Mouse (Mus musculus): ENCODE measurements around the gene Kcnab1. TPM values are rescaled to one million over a fixed set of nuclear protein-coding genes. Genes with fewer than 3 reads are reported as not detected.

The Kcnab1 gene
- polyA plus RNA-seq, 1 experiment from 2014 or later: 1.6 TPM

GRCm38 (mm10) chr3:65365921-65366710 is 256.9 kb downstream of the Kcnab1 start:
- Histone ChIP-seq H3K27me3 (ENCODE audit: control insufficient read depth, insufficient read depth, low read length) (no peaks in the 10 kb centered on the region), H3K9ac (ENCODE audit: low read length) (no peak overlapping the region), H3K9me3 (replicated peaks; ENCODE audit: control insufficient read depth, low read length) (no peaks in the 10 kb centered on the region), H3K4me2 (ENCODE audit: low read depth, low read length) (no peak overlapping the region), H3K4me3 (ENCODE audit: low read length) (no peak overlapping the region), H3K27ac (ENCODE audit: low read length) (no peak overlapping the region), H3K4me1 (ENCODE audit: control insufficient read depth, insufficient read depth, low read length) (peaks cover 5% of the 10 kb centered on the region), H3K36me3 (ENCODE audit: control insufficient read depth, insufficient read depth) (peaks cover 7% of the 10 kb centered on the region)
- no peak for ATAC-seq (replicated peaks; ENCODE audit: extremely low read depth, insufficient read depth, low FRiP score)
- WGBS: 88% methylated on average over 10 of the region's 10 CpGs

GRCm38 (mm10) chr3:65367944-65368343 is 258.8 kb downstream of the Kcnab1 start:
- Histone ChIP-seq H3K27me3 (ENCODE audit: control insufficient read depth, insufficient read depth, low read length) (no peaks in the 10 kb centered on the region), H3K4me1 (ENCODE audit: control insufficient read depth, insufficient read depth, low read length) (no peaks in the 10 kb centered on the region; the same call in 1 of the 2 replicates), H3K36me3 (ENCODE audit: control insufficient read depth, insufficient read depth) (peaks cover 13% of the 10 kb centered on the region), H3K4me3 (ENCODE audit: low read length) (no peak overlapping the region), H3K27ac (ENCODE audit: low read length) (no peak overlapping the region), H3K9me3 (replicated peaks; ENCODE audit: control insufficient read depth, low read length) (no peaks in the 10 kb centered on the region), H3K9ac (ENCODE audit: low read length) (no peak overlapping the region), H3K4me2 (ENCODE audit: low read depth, low read length) (no peak overlapping the region)
- WGBS: 57% methylated on average over 4 of the region's 4 CpGs
- no peak for ATAC-seq (replicated peaks; ENCODE audit: extremely low read depth, insufficient read depth, low FRiP score)

GRCm38 (mm10) chr3:65372552-65372951 is 263.4 kb downstream of the Kcnab1 start:
- H3K9ac ChIP-seq (ENCODE audit: low read length): no peak overlapping the region
- H3K4me2 ChIP-seq (ENCODE audit: low read depth, low read length): no peak overlapping the region
- peaks cover 17% of the 10 kb centered on the region for H3K36me3 ChIP-seq (ENCODE audit: control insufficient read depth, insufficient read depth)
- 82% methylated on average over 4 of the region's 4 CpGs for WGBS
- H3K4me3 ChIP-seq (ENCODE audit: low read length): no peak overlapping the region
- H3K4me1 ChIP-seq (ENCODE audit: control insufficient read depth, insufficient read depth, low read length): peaks cover 6% of the 10 kb centered on the region
- H3K27me3 ChIP-seq (ENCODE audit: control insufficient read depth, insufficient read depth, low read length): no peaks in the 10 kb centered on the region
- H3K9me3 ChIP-seq (replicated peaks; ENCODE audit: control insufficient read depth, low read length): no peaks in the 10 kb centered on the region
- no peak overlapping the region for H3K27ac ChIP-seq (ENCODE audit: low read length)
- no peak for ATAC-seq (replicated peaks; ENCODE audit: extremely low read depth, insufficient read depth, low FRiP score)

- Histone ChIP-seq H3K36me3 (ENCODE audit: control insufficient read depth, insufficient read depth) (peaks cover 14% of the 10 kb centered on the region; the same call in 1 of the 2 replicates), H3K9ac (ENCODE audit: low read length) (no peak overlapping the region)
- WGBS: 51% methylated on average over 5 of the region's 5 CpGs
Measured at GRCm38 (mm10) chr3:65373594-65374182, 264.5 kb downstream of the Kcnab1 start.

GRCm38 (mm10) chr3:65374729-65375128 is 265.5 kb downstream of the Kcnab1 start:
- Histone ChIP-seq H3K27ac (ENCODE audit: low read length) (no peak overlapping the region), H3K4me1 (ENCODE audit: control insufficient read depth, insufficient read depth, low read length) (peaks cover 6% of the 10 kb centered on the region), H3K4me2 (ENCODE audit: low read depth, low read length) (no peak overlapping the region), H3K9me3 (replicated peaks; ENCODE audit: control insufficient read depth, low read length) (no peaks in the 10 kb centered on the region), H3K27me3 (ENCODE audit: control insufficient read depth, insufficient read depth, low read length) (no peaks in the 10 kb centered on the region), H3K9ac (ENCODE audit: low read length) (no peak overlapping the region), H3K36me3 (ENCODE audit: control insufficient read depth, insufficient read depth) (peaks cover 16% of the 10 kb centered on the region; the same call in 1 of the 2 replicates), H3K4me3 (ENCODE audit: low read length) (no peak overlapping the region)
- 71% methylated on average over 3 of the region's 3 CpGs for WGBS
- no peak for ATAC-seq (replicated peaks; ENCODE audit: extremely low read depth, insufficient read depth, low FRiP score)

More at GRCm38 (mm10) chr3:65373594-65374182, 264.5 kb downstream of the Kcnab1 start:
- Histone ChIP-seq H3K9me3 (replicated peaks; ENCODE audit: control insufficient read depth, low read length) (no peaks in the 10 kb centered on the region), H3K27ac (ENCODE audit: low read length) (peak overlapping the region; percentile 7; the same call in 1 of the 2 replicates), H3K4me2 (ENCODE audit: low read depth, low read length) (no peak overlapping the region), H3K27me3 (ENCODE audit: control insufficient read depth, insufficient read depth, low read length) (no peaks in the 10 kb centered on the region), H3K4me1 (ENCODE audit: control insufficient read depth, insufficient read depth, low read length) (peaks cover 6% of the 10 kb centered on the region), H3K4me3 (ENCODE audit: low read length) (no peak overlapping the region)
- peak; percentile 58; the same call in 1 of the 2 replicates for ATAC-seq (replicated peaks; ENCODE audit: extremely low read depth, insufficient read depth, low FRiP score)

- no peak overlapping the region for H3K27ac ChIP-seq (ENCODE audit: low read length)
- H3K4me3 ChIP-seq (ENCODE audit: low read length): no peak overlapping the region
- H3K9me3 ChIP-seq (replicated peaks; ENCODE audit: control insufficient read depth, low read length): no peaks in the 10 kb centered on the region
- H3K9ac ChIP-seq (ENCODE audit: low read length): no peak overlapping the region
- no peak overlapping the region for H3K4me2 ChIP-seq (ENCODE audit: low read depth, low read length)
- peaks cover 25% of the 10 kb centered on the region for H3K36me3 ChIP-seq (ENCODE audit: control insufficient read depth, insufficient read depth)
- peaks cover 8% of the 10 kb centered on the region for H3K4me1 ChIP-seq (ENCODE audit: control insufficient read depth, insufficient read depth, low read length)
- no peak for ATAC-seq (replicated peaks; ENCODE audit: extremely low read depth, insufficient read depth, low FRiP score)
- H3K27me3 ChIP-seq (ENCODE audit: control insufficient read depth, insufficient read depth, low read length): no peaks in the 10 kb centered on the region
Measured at GRCm38 (mm10) chr3:65378724-65379123, 269.5 kb downstream of the Kcnab1 start.

GRCm38 (mm10) chr3:65379884-65380539 is 270.8 kb downstream of the Kcnab1 start:
- H3K27ac ChIP-seq (ENCODE audit: low read length): no peak overlapping the region
- H3K27me3 ChIP-seq (ENCODE audit: control insufficient read depth, insufficient read depth, low read length): no peaks in the 10 kb centered on the region
- no peaks in the 10 kb centered on the region for H3K9me3 ChIP-seq (replicated peaks; ENCODE audit: control insufficient read depth, low read length)
- WGBS: 56% methylated on average over 4 of the region's 4 CpGs
- peaks cover 28% of the 10 kb centered on the region for H3K36me3 ChIP-seq (ENCODE audit: control insufficient read depth, insufficient read depth)
- no peak overlapping the region for H3K4me3 ChIP-seq (ENCODE audit: low read length)
- no peak for ATAC-seq (replicated peaks; ENCODE audit: extremely low read depth, insufficient read depth, low FRiP score)
- H3K4me1 ChIP-seq (ENCODE audit: control insufficient read depth, insufficient read depth, low read length): peaks cover 14% of the 10 kb centered on the region
- no peak overlapping the region for H3K4me2 ChIP-seq (ENCODE audit: low read depth, low read length)
- H3K9ac ChIP-seq (ENCODE audit: low read length): no peak overlapping the region

GRCm38 (mm10) chr3:65381094-65381493 is 271.9 kb downstream of the Kcnab1 start:
- H3K9me3 ChIP-seq (replicated peaks; ENCODE audit: control insufficient read depth, low read length): no peaks in the 10 kb centered on the region
- H3K9ac ChIP-seq (ENCODE audit: low read length): no peak overlapping the region
- H3K27ac ChIP-seq (ENCODE audit: low read length): no peak overlapping the region
- peaks cover 14% of the 10 kb centered on the region for H3K4me1 ChIP-seq (ENCODE audit: control insufficient read depth, insufficient read depth, low read length)
- H3K27me3 ChIP-seq (ENCODE audit: control insufficient read depth, insufficient read depth, low read length): no peaks in the 10 kb centered on the region
- no peak overlapping the region for H3K4me3 ChIP-seq (ENCODE audit: low read length)
- no peak overlapping the region for H3K4me2 ChIP-seq (ENCODE audit: low read depth, low read length)
- peaks cover 29% of the 10 kb centered on the region for H3K36me3 ChIP-seq (ENCODE audit: control insufficient read depth, insufficient read depth)
- ATAC-seq (replicated peaks; ENCODE audit: extremely low read depth, insufficient read depth, low FRiP score): no peak
- WGBS: 70% methylated on average over 4 of the region's 4 CpGs

GRCm38 (mm10) chr3:65384431-65384830 is 275.2 kb downstream of the Kcnab1 start:
- Histone ChIP-seq H3K4me2 (ENCODE audit: low read depth, low read length) (no peak overlapping the region), H3K4me1 (ENCODE audit: control insufficient read depth, insufficient read depth, low read length) (peaks cover 16% of the 10 kb centered on the region), H3K27me3 (ENCODE audit: control insufficient read depth, insufficient read depth, low read length) (no peaks in the 10 kb centered on the region), H3K27ac (ENCODE audit: low read length) (no peak overlapping the region), H3K9ac (ENCODE audit: low read length) (no peak overlapping the region), H3K9me3 (replicated peaks; ENCODE audit: control insufficient read depth, low read length) (no peaks in the 10 kb centered on the region), H3K36me3 (ENCODE audit: control insufficient read depth, insufficient read depth) (peaks cover 45% of the 10 kb centered on the region), H3K4me3 (ENCODE audit: low read length) (no peak overlapping the region)
- ATAC-seq (replicated peaks; ENCODE audit: extremely low read depth, insufficient read depth, low FRiP score): no peak
- WGBS: 52% methylated on average over 3 of the region's 3 CpGs
